ENCODE assay signal across 34 mouse cellular contexts in genomic region chr2:6565175-6565574, GRCm38 (mm10).
"Had no signal": no experiment of that assay in that cellular context is flagged by ENCODE, and none has a peak within 500 bp of the region (broad histone marks: within the 10 kb centered on the region; RNA-seq: fewer than 3 reads in every experiment).

No protein-coding gene starts in this region.

- DNase-seq: heart, postnatal 14 days; heart, postnatal 36 days; heart, postnatal 4 days; kidney, adult 11 months; kidney, adult 18-20 months; kidney, adult 2 months; kidney, adult 8-10 months; kidney, adult 9 months; kidney, postnatal 10 days; kidney, postnatal 14 days; kidney, postnatal 25 days; kidney, postnatal 36 days; kidney, postnatal 4 days; layer of hippocampus, adult 9-11 months; layer of hippocampus, postnatal 36 days had no signal

- H3K36me3 ChIP-seq: heart, embryonic 12.5 days; heart, embryonic 15.5 days; intestine, embryonic 15.5 days; kidney, embryonic 15.5 days had no signal

- ATAC-seq: hindbrain, embryonic 16.5 days; hindbrain, postnatal 0 days; inflammation-experienced regulatory T-cells, adult 6 months; intestine, embryonic 15.5 days; intestine, embryonic 16.5 days; intestine, postnatal 0 days had no signal

- H3K4me1 ChIP-seq: heart, embryonic 10.5 days; heart, embryonic 12.5 days; heart, embryonic 13.5 days; heart, embryonic 15.5 days; hindbrain, embryonic 10.5 days; hindbrain, embryonic 12.5 days; hindbrain, embryonic 13.5 days; hindbrain, embryonic 15.5 days; intestine, embryonic 15.5 days; kidney, embryonic 15.5 days had no signal

- H3K4me3 ChIP-seq: heart, embryonic 10.5 days; heart, embryonic 12.5 days; heart, embryonic 13.5 days; heart, embryonic 15.5 days; hindbrain, embryonic 10.5 days; hindbrain, embryonic 12.5 days; hindbrain, embryonic 13.5 days; hindbrain, embryonic 15.5 days; intestine, embryonic 15.5 days; kidney, embryonic 15.5 days; layer of hippocampus, adult 2 months had no signal

- H3K9me3 ChIP-seq: heart, embryonic 10.5 days; heart, embryonic 12.5 days; heart, embryonic 13.5 days; heart, embryonic 15.5 days; hindbrain, embryonic 10.5 days; hindbrain, embryonic 12.5 days; hindbrain, embryonic 13.5 days; hindbrain, embryonic 15.5 days; intestine, embryonic 15.5 days; kidney, embryonic 15.5 days had no signal

- H3K4me2 ChIP-seq: heart, embryonic 11.5 days; heart, embryonic 12.5 days; heart, embryonic 13.5 days; heart, embryonic 15.5 days; hindbrain, embryonic 12.5 days; hindbrain, embryonic 13.5 days; hindbrain, embryonic 14.5 days; hindbrain, embryonic 15.5 days; intestine, embryonic 15.5 days; kidney, embryonic 15.5 days had no signal

- H3K27ac ChIP-seq: heart, embryonic 10.5 days; heart, embryonic 13.5 days; heart, embryonic 15.5 days; hindbrain, embryonic 10.5 days; hindbrain, embryonic 12.5 days; hindbrain, embryonic 13.5 days; hindbrain, embryonic 14.5 days; hindbrain, embryonic 15.5 days; hindbrain, postnatal 0 days; intestine, embryonic 15.5 days; kidney, embryonic 15.5 days; kidney, postnatal 0 days; layer of hippocampus, adult 2 months had no signal

- H3K9ac ChIP-seq: heart, embryonic 12.5 days; heart, embryonic 13.5 days; heart, embryonic 15.5 days; hindbrain, embryonic 12.5 days; hindbrain, embryonic 13.5 days; hindbrain, embryonic 14.5 days; hindbrain, embryonic 15.5 days; intestine, embryonic 15.5 days; kidney, embryonic 15.5 days had no signal

- H3K27me3 ChIP-seq: heart, embryonic 12.5 days; heart, embryonic 13.5 days; heart, embryonic 15.5 days; hindbrain, embryonic 12.5 days; hindbrain, embryonic 13.5 days; hindbrain, embryonic 15.5 days; intestine, embryonic 15.5 days; kidney, embryonic 15.5 days had no signal
